In genomic region chr9:63758641-63759391, GRCm38 (mm10) we compare ENCODE assay signal across 8 mouse cellular contexts. TPM values are rescaled to one million over a fixed set of nuclear protein-coding genes. Genes with fewer than 3 reads are reported as not detected.
DNase-seq lines count a peak whose midpoint lies in the region; ATAC-seq and TF ChIP-seq lines count a peak whose summit lies in the region.

No protein-coding gene starts in this region.

- peak; percentile 92 for DNase-seq in heart, embryonic 10.5 days (ENCODE audit: low spot score)
- DNase-seq in heart, postnatal 4 days = no peak
- peak; percentile 54 for DNase-seq in embryo, embryonic 11.5 days (ENCODE audit: low read depth, low spot score)
- DNase-seq in liver, embryonic 14.5 days (ENCODE audit: low read depth in 3 of 3, low spot score in 3 of 3) = peak; percentile 72 to 76 (median 74)
- DNase-seq in gastrocnemius, postnatal 36 days = no peak
- no peak for DNase-seq in left cerebral cortex, postnatal 36 days (ENCODE audit: low spot score in 2 of 2)

- peak overlapping the region; percentile 64; the same call in 1 of the 2 replicates for H3K9ac ChIP-seq in hindbrain, embryonic 15.5 days
- H3K9ac ChIP-seq in liver, embryonic 14.5 days (replicated peaks) = peak overlapping the region; percentile 72

- peak overlapping the region; percentile 100 for H3K4me2 ChIP-seq in hindbrain, embryonic 15.5 days
- H3K4me2 ChIP-seq in liver, embryonic 14.5 days (ENCODE audit: low read depth) = peak overlapping the region; percentile 89

- H3K4me1 ChIP-seq in heart, embryonic 10.5 days = peaks cover 41% of the 10 kb centered on the region
- H3K4me1 ChIP-seq in hindbrain, embryonic 15.5 days (replicated peaks) = peaks cover 52% of the 10 kb centered on the region
- peaks cover 23 to 41% of the 10 kb centered on the region in 2 experiments for H3K4me1 ChIP-seq in liver, embryonic 14.5 days (replicated peaks; ENCODE audit: control insufficient read depth in 2 of 2, insufficient read depth in 2 of 2, low read length in 1 of 2)

- 1% methylated on average over 23 of the region's 23 CpGs for WGBS in heart, embryonic 10.5 days
- whole genome bisulfite sequencing in hindbrain, embryonic 15.5 days = 2% methylated on average over 23 of the region's 23 CpGs
- under 1% methylated on average over 23 of the region's 23 CpGs for WGBS in liver, embryonic 14.5 days (ENCODE audit: insufficient replicate concordance)

- H3K36me3 ChIP-seq in heart, embryonic 10.5 days = peaks cover 3% of the 10 kb centered on the region; the same call in 1 of the 2 replicates
- no peaks in the 10 kb centered on the region for H3K36me3 ChIP-seq in hindbrain, embryonic 15.5 days
- no peaks in the 10 kb centered on the region for H3K36me3 ChIP-seq in liver, embryonic 14.5 days (replicated peaks; ENCODE audit: control insufficient read depth, insufficient read depth, low read depth)

- H3K9me3 ChIP-seq in heart, embryonic 10.5 days = 0 out of 2 replicates have a peak, but pooled peaks cover 4% of the 10 kb centered on the region
- no peaks in the 10 kb centered on the region for H3K9me3 ChIP-seq in hindbrain, embryonic 15.5 days
- peaks cover 2% of the 10 kb centered on the region; the same call in 1 of the 2 replicates for H3K9me3 ChIP-seq in liver, embryonic 14.5 days (ENCODE audit: control insufficient read depth, low read length)

- H3K4me3 ChIP-seq in heart, embryonic 10.5 days = peak overlapping the region; percentile 80
- peak overlapping the region; percentile 73 for H3K4me3 ChIP-seq in hindbrain, embryonic 15.5 days
- peak overlapping the region; percentile 71 to 81 for H3K4me3 ChIP-seq in liver, embryonic 14.5 days (ENCODE audit: insufficient read depth in 1 of 2, low read depth in 2 of 2, low read length in 2 of 2)

- peak overlapping the region; percentile 98 for H3K27ac ChIP-seq in heart, embryonic 10.5 days
- H3K27ac ChIP-seq in hindbrain, embryonic 15.5 days (replicated peaks) = peak overlapping the region; percentile 81
- peak overlapping the region; percentile 90 for H3K27ac ChIP-seq in liver, embryonic 14.5 days

- no peak for TF ChIP-seq CTCF in liver, embryonic 14.5 days (IDR thresholded peaks at IDR 0.05; ENCODE audit: low read depth)

- TF ChIP-seq EP300 in liver, embryonic 14.5 days (IDR thresholded peaks at IDR 0.05; ENCODE audit: low read depth) = peak; percentile 78

- no peaks in the 10 kb centered on the region for H3K27me3 ChIP-seq in heart, embryonic 10.5 days (ENCODE audit: insufficient read depth, poor library complexity, severe bottlenecking)
- 0 out of 2 replicates have a peak, but pooled peaks cover 2% of the 10 kb centered on the region for H3K27me3 ChIP-seq in hindbrain, embryonic 15.5 days
- H3K27me3 ChIP-seq in liver, embryonic 14.5 days (ENCODE audit: control insufficient read depth, insufficient read depth, low read length) = no peaks in the 10 kb centered on the region

- intact Hi-C loops in gastrocnemius, postnatal 36 days (cut with DNase I) = loop anchor here (2.0 kb wide), 1 partner anchor 22 kb away; no protein-coding TSS in a partner anchor
- intact Hi-C loops in left cerebral cortex, postnatal 36 days (cut with DNase I) = loop anchor here (5.0 to 10.0 kb wide), 3 partner anchors 82 to 624 kb away; no protein-coding TSS in a partner anchor

- no peak for ATAC-seq in hindbrain, embryonic 15.5 days (ENCODE audit: low FRiP score, low read depth)
- peak; percentile 58 for ATAC-seq in liver, embryonic 14.5 days (ENCODE audit: insufficient read depth)
- 0 out of 2 replicates have a peak, but pooled peaks have one; percentile 9 for ATAC-seq in neutrophil, adult 5-6 weeks (ENCODE audit: extremely low read depth, insufficient number of reproducible peaks, low FRiP score, poor library complexity, severe bottlenecking)

RNA-seq across cellular contexts. Expression of gene Smad3, which starts 1.0 kb away (rescaled TPM):
- 15.2 and 20.0 TPM in 2 replicates for polyA plus RNA-seq in heart, embryonic 10.5 days (2016; fragmentation: Nextera tagmentation; extraction: Ambion mirVana)
- 10 to 100 TPM; 20.7 to 20.9 TPM for total RNA-seq in heart, postnatal 4 days (2021)
- polyA plus RNA-seq in hindbrain, embryonic 15.5 days (2015; fragmentation: Nextera tagmentation; extraction: Ambion mirVana) = 9.6 and 10.6 TPM in 2 replicates
- 2.8 and 3.2 TPM in 2 replicates for polyA plus RNA-seq in liver, embryonic 14.5 days (2012; rRNA removed)
- 1.7 and 2.2 TPM in 2 replicates for polyA plus RNA-seq in liver, embryonic 14.5 days (2014; fragmentation: Nextera tagmentation; extraction: Ambion mirVana)
- total RNA-seq in neutrophil, adult 5-6 weeks (2017) = 28.1 and 28.7 TPM in 2 replicates
- total RNA-seq in gastrocnemius, postnatal 36 days (2021) = 10 to 100 TPM; 46.3 to 56.9 TPM
- 10 to 100 TPM; 45.2 to 71.2 TPM for total RNA-seq in left cerebral cortex, postnatal 36 days (2021)

Comparison
In these comparisons a context has a peak if more than half of its experiments do, and no peak if none do; other contexts are left out.
1. DNase-seq: peak in heart, embryonic 10.5 days (single experiment), embryo, embryonic 11.5 days (single experiment) and liver, embryonic 14.5 days (3 of 3); none in heart, postnatal 4 days (single experiment), gastrocnemius, postnatal 36 days (0 of 2) and left cerebral cortex, postnatal 36 days (0 of 2).
2. Peak in every context shown above with its lines, with median percentiles within 50 percentile points of each other: H3K27ac ChIP-seq and H3K4me3 ChIP-seq.